Mouse (Mus musculus) heart, adult 2 months (tissue): ENCODE measurements around the gene Rnase2a.

Experiments used
- CTCF ChIP-seq: fragments of 200-600 bp; IDR thresholded peaks from 2 replicates; pipeline ENCODE4 v1.8.1; 2022; ENCODE audit warnings: antibody characterized with exemption, mild to moderate bottlenecking, moderate library complexity
- EP300 ChIP-seq: fragments of 200-500 bp; IDR thresholded peaks from 2 replicates; pipeline ENCODE4 v1.6.1; 2011; ENCODE audit warnings: low read depth, low read length, control low read depth; ENCODE audit not compliant: insufficient read depth
- POLR2A ChIP-seq: fragments of 200-500 bp; IDR thresholded peaks from 2 replicates; pipeline ENCODE4 v1.6.1; 2011; ENCODE audit warnings: mild to moderate bottlenecking, low read depth, low read length, control low read depth; ENCODE audit not compliant: insufficient read depth

- TF ChIP-seq CTCF (no peak), POLR2A (no peak), EP300 (no peak)
Measured at GRCm38 (mm10) chr14:51291505-51291904, 35.6 kb upstream of the Rnase2a start.
